Mouse (Mus musculus): ENCODE data around the gene Mex3d.
"Not testable (repeated sequence)": the region's sequence is repeated elsewhere in the genome, so short reads cannot be mapped to it uniquely, and the experiment has no call there.

The Mex3d gene

GRCm38 (mm10) chr10:80355431-80355830 is 32.0 kb downstream of the Mex3d start:
- DNase-seq, result no peak

DNA sequence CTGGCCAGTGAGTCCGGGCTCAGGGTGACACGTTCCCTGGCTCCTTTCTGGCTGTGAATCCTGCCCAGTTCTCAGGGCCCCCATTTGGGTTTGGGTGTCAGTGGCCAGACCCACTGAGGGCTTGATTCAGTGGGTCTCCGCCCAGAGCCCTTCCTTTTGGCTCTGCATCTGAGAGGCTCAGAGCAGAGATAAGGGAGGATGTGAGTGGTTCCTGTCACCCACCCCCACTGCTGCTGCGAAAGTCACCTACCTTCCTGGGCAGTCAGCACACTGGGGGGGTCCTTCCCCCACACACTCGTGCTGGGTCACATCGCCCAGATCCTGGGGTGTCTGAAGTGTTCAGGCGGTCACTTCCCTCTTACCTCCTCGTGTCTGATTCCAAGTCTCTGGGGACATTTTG is 34.7 kb downstream of the Mex3d start:
- DNase-seq, result peak in 1 of 2 experiments; percentile 32

DNA sequence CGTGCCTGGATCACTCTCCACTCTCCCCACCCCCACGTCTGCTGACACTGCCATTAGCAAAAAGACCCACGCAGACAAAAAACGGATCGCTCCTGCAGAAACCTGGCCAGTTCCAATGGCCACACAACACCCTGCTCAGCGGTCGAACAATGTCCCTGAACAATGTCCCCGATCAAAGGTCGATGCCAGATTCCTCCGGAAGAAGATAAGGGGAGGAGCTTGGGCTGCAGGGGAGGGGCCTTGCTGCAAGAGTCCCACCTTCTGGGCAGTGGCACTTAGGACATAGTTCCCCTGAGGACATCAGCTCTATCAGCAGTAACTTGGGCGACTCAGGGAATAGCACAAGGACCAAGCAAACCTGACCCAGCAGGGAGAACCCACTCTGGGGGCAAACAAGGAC is 35.6 kb downstream of the Mex3d start:
- peak; percentile 73 to 86 for DNase-seq

- peak; percentile 85 to 93 for DNase-seq
Measured at GRCm38 (mm10) chr10:80350292-80350691, 37.2 kb downstream of the Mex3d start.

DNA sequence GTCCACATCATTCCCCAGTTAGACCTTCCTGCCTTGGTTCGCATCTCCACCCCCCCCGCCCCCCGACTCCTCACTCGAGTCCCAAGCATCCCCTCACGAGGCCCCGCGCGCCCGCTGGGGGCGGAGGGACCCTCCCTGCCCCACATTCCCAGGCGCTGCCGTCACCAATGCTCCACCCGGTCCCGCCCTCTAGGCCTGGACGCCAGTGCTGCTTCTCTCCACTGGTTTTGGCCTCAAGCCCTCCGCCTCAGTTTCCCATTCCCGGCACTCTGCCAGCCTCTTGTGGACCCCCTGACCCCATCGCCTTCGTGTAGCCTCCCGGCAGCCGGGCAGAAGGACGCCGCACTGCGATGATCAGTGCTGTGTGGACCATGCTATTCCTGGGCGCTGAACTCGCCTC is 38.5 kb downstream of the Mex3d start:
- no peak for DNase-seq

DNA sequence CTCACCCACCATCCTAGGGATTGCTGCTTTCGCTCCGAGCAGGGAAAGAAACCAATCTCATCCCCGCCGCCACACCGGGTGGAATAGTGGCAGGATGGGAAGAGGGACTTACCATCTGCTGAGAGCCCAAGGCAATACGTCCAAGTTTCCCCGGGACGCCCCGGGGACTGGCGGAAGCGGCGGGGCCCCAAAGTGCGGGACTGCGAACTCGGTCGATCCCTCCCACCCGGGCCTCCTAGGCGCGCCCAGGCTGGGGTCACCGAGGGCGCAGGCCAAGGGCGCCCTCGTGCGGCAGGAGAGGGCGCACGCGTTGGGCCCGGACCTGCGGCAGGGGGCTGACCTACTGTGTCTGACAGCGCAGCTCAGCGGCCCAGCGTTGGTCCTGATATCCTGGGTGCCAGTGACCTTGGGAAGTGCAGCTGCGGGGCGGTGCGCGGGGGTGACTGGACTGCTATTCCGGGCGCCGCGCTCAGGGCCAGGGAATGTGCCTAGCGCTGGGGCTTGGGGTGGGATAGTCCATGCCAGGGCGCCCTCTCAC is 39.1 kb downstream of the Mex3d start, which contains the start of gene Adamtsl5:
TSS of gene Adamtsl5 (minus strand) at position 169 of the 538 bp plus-strand sequence.
- peak; percentile 33 to 70 for DNase-seq

- DNase-seq, result no peak
Measured at GRCm38 (mm10) chr10:80347514-80347967, 39.9 kb downstream of the Mex3d start.

DNA sequence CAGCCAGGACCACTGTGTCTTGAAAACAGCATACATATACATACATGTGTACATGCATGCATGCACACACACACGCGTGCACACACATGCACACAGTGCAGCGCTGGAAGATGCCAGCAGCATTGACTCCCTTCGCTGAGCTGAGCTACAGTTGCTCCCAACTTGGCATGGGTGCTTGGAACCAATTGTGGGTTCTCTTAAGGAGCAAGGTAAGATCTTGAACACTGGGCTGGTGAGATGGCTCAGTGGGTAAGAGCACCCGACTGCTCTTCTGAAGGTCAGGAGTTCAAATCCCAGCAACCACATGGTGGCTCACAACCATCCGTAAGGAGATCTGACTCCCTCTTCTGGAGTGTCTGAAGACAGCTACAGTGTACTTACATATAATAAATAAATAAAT is 41.5 kb downstream of the Mex3d start:
- not testable (repeated sequence) for DNase-seq

DNA sequence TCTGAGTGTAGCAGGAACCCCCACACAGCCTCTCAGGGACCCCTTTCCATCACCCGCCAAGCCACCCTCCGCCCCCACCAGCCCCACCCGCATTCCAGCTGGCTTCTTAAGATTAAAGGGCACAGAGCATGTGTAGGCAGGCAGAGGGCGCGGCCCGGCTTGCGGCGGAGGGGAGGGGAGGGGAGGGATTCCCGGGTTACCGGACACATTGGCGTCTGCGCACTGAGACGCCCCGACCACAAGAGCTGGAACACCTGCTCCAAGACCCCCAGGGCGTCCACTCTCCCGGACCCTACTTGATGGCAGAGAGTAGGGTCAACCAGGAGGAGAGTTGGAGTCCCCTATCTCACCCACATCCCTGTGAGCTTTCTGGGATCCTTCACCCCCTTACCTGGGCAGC is 42.3 kb downstream of the Mex3d start:
- DNase-seq, result no peak

DNA sequence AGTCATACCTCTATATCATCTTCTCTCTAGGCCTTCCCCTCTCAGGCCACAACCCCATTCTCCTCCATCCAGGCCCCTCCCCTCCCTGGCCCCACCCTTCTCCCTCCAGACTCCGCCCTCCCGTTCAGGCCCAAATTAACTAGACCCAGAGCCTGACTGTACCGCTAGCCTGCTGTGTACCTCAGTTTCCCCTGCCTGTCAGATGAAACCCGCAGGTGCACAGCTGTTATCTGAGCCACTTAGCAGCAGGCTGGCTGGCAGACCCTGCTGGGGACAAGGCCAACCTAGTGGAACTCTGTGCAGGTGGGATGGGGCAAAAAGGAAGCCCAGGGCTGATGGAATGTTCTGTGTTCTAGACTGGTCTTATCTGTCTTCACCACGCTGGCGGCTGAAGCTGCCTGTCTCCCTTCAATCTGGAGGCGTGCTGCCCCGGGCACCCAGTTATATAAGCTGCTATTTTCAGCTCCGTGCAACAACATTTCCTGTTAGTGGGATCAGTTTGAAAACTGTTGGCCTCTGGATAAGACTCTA is 43.3 kb downstream of the Mex3d start:
- DNase-seq, result peak in 1 of 2 experiments; percentile 70

- DNase-seq, result no peak
Measured at GRCm38 (mm10) chr10:80343425-80343895, 44.0 kb downstream of the Mex3d start.

DNA sequence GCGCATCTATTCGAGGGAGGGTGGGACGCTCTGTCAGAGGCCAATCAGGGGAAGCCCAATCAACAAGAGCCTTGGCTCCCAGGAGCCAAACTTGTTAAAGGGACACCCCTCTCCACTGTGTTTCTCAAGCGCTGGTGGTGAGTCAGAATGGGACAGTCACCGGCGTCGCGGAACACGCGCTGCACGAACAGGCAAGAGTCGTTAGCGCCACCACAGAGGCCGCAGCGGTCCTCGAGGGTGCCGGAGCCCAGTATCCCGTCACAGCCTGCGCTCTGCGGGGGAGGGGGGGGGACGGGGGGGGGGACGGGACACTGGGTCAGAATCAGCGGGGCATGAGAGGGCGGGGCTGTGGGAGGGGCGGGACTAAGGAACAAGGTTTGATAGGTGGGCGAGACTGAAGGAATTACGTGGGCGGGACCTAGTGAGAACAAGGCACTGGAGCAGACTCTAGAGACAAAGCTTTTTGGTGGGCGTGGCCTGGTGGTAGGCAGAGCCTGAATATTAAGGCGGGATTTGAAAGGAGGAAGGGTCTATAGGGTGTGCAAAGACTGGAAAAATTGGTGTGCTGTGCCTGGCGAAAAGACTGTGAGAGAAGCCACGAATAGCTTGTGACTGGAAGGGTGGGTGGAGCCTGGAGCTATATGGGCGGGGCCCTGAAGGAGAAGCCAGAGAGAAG is 44.6 kb downstream of the Mex3d start:
- DNase-seq, result peak; percentile 63 to 76

DNA sequence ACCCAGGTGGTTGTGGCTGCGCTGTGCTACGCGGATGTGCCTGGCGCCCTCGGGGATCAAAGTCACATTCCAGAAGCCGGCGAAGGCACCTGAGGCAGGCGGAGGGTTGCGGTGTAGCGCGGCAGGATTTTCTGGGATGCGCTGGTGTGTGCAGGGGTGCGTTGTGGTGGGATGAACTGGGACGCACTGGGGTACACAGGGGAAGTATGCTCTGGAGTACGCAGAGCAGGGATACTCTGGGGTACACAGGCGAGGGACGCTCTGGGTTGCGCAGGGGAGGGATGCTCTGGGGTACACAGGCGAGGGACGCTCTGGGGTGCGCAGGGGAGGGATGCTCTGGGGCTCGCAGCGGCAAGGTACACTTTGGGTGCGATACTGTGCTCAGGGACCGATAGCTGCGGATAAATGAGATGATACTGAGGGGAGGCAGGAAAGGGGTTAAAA is 45.1 kb downstream of the Mex3d start:
- DNase-seq, result no peak

- DNase-seq, result no peak
Measured at GRCm38 (mm10) chr10:80341491-80342304, 45.8 kb downstream of the Mex3d start.

DNA sequence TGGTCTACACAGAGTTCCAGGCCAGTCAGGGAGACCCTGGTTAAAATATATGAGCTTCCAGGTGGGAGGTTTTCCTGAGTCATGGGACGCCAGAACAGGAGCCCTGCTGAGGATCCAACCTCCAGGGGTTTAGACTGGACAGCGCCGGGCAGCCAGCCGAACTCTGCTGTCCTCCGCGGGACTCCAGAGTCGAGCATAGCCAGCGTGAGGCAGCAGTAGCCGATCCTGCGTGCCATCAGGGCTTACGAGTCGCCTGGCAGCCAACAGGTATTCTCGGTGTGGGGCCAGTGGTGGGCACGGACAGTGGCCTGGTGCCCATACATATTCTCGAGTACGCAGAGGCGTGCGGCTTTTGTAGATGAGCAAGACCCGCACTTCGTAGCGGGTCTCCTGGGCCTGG is 46.4 kb downstream of the Mex3d start:
- no peak for DNase-seq

GRCm38 (mm10) chr10:80339941-80340750 is 47.3 kb downstream of the Mex3d start:
- DNase-seq, result peak; percentile 82 to 91

- DNase-seq, result no peak
Measured at GRCm38 (mm10) chr10:80336263-80336662, 51.2 kb downstream of the Mex3d start.

DNA sequence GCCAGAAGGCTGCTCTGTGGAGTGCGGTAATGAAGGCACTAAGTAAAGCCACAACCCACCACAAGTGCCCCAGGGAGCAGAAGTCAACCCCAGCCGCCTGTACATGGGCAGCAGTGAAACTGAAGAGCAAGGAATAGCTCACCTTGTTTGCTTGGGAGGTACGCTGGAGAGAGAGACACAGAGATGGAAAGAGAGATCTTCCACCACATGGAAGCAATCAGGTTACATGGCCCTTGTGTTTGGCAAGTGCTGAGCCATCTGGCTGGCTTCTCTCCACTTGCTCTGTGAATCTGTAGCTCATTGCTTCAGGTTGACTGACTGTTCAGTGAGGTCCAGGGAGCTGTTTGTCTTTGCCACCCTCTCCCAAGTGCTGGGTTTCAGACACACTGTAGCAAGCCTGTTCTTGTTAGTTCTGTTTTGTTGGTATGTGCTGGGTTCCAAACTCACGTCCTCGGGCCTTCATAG is 54.9 kb downstream of the Mex3d start:
- DNase-seq, result no peak

DNA sequence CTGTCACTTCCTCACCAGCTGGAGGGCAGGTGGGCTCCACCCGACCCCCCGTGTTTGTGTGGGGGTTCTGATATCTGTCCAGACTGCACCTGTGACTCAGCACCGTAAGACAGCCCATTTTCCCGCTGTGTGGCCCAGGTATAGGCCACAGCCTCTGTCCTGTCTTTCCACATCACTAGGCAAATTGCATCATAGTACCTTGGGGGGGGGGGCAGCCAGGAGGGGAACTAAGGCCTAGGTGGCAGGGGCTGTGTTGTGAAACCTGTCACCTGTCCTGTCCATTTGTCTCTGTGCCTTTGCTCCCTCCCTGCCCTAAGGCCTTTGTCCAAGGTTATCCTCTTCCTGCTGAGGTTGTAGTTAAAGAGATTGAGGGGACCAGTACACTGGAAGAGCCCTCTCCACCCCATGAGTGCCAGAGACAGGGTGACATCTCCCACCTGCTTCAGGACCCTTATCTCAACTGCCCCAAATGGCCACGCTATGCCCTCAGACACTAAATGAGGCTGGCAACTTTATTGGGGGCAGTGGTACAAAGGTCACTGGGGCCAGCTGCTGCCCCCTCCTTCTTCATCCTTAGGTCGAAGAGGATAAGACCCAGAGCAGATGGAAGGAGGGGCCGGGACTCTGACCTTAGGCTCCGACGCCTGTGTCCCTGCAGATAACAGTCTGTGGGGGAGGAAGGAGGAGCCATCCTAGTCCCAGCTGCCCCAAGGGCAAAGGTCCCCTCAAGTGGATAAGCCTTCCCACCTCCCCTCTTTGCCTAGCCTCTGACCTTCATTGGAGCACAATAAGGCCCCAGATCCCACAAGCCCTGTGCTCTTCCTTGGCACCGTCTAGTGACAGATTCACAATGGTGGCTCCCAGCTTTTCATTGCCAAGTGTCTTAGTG is 55.6 kb downstream of the Mex3d start:
- DNase-seq, result peak in 1 of 2 experiments; percentile 72

DNA sequence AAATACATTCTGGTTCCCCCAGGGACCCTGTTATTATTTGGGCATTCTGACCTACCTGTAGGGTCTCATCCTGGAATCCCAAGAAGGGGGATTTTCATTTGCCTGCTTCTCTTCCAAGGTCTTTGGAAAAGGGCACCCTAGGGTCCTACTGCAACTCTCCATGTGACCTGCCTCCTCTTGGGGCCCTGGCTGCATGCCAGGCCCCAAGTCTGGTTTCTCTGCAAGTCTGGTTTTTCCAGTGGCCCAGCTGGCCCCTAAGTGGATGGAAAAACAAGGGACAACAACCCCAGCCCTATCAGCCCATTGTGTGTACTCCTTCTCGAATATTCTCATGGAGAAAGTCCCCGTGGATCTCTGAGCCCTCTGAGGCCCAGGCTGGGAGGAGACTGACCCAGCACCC is 56.6 kb downstream of the Mex3d start:
- no peak for DNase-seq
